Mouse (Mus musculus) CH12.LX (cell line): ENCODE measurements around the gene Rnft2. TPM values are rescaled to one million over a fixed set of nuclear protein-coding genes. Genes with fewer than 3 reads are reported as not detected.

Experiments used
- DNase-seq: peaks from one replicate; pipeline ENCODE4 v3.0.0-alpha.2; 2013; ENCODE audit errors: extremely low read depth
- H3K27ac ChIP-seq: 2 replicates; pipeline ENCODE4 v1.5.1; 2012; ENCODE audit warnings: low read depth, mild to moderate bottlenecking, control low read depth, moderate library complexity; ENCODE audit not compliant: insufficient read depth
- H3K27me3 ChIP-seq: replicated peaks from 2 replicates; pipeline ENCODE3; 2012; ENCODE audit warnings: inconsistent platforms
- H3K36me3 ChIP-seq, 2 experiments: replicated peaks in 1 of 2; 2 replicates each; pipeline versions ENCODE3 to v1.6.1; 2012; ENCODE audit warnings: inconsistent platforms in 1 of 2, low read length in 1 of 2, mild to moderate bottlenecking in 1 of 2, mixed read lengths in 1 of 2, moderate library complexity in 1 of 2; ENCODE audit not compliant: control insufficient read depth in 1 of 2, insufficient read depth in 1 of 2
- H3K4me1 ChIP-seq, 2 experiments: 2 replicates each; pipeline ENCODE4 v1.6.1; 2012; ENCODE audit warnings: inconsistent platforms in 1 of 2, moderate library complexity in 1 of 2; ENCODE audit not compliant: insufficient read depth in 2 of 2, control insufficient read depth in 1 of 2
- H3K4me2 ChIP-seq: 2 replicates; pipeline ENCODE4 v1.6.1; 2012; ENCODE audit warnings: low read depth, mild to moderate bottlenecking, control low read depth; ENCODE audit not compliant: poor library complexity, insufficient read depth, severe bottlenecking
- H3K4me3 ChIP-seq, 3 experiments: fragments of 150-350 bp in 1 of 3; sonication (generic) in 1 of 3; replicated peaks in 1 of 3; 2 replicates each; pipeline versions ENCODE3 to v1.5.1; 2011 to 2012; ENCODE audit warnings: low read depth in 2 of 3, low read length in 2 of 3, mild to moderate bottlenecking in 2 of 3, moderate library complexity in 2 of 3, control low read depth in 1 of 3, improper control_type of control experiment in 1 of 3, inconsistent platforms in 1 of 3, mixed read lengths in 1 of 3; ENCODE audit not compliant: poor library complexity in 1 of 3
- H3K79me2 ChIP-seq: replicated peaks from 2 replicates; pipeline ENCODE4 v1.6.1; 2012; ENCODE audit warnings: mild to moderate bottlenecking, moderate library complexity; ENCODE audit not compliant: control insufficient read depth, poor library complexity, insufficient read depth, severe bottlenecking; ENCODE audit errors: extremely low read depth
- H3K9ac ChIP-seq: 2 replicates; pipeline ENCODE4 v1.6.1; 2012; ENCODE audit warnings: low read depth, mild to moderate bottlenecking, control low read depth, moderate library complexity; ENCODE audit not compliant: insufficient read depth
- H3K9me3 ChIP-seq: replicated peaks from 2 replicates; pipeline ENCODE3; 2012; ENCODE audit warnings: low read length, inconsistent platforms, mixed read lengths
- BHLHE40 ChIP-seq: IDR thresholded peaks from 2 replicates; pipeline ENCODE4 v1.6.1; 2011; ENCODE audit warnings: mild to moderate bottlenecking, low read depth, low read length, improper control_type of control experiment
- CTCF ChIP-seq, 2 experiments: IDR thresholded peaks in 1 of 2; conservative IDR thresholded peaks in 1 of 2; 2 replicates each; pipeline ENCODE4 v1.5.1; 2011 to 2012; ENCODE audit warnings: low read depth in 2 of 2, low read length in 2 of 2, improper control_type of control experiment in 1 of 2, inconsistent platforms in 1 of 2, mild to moderate bottlenecking in 1 of 2, moderate library complexity in 1 of 2
- E2F4 ChIP-seq: IDR thresholded peaks from 2 replicates; pipeline ENCODE4 v1.6.1; 2011; ENCODE audit warnings: low read depth, low read length, improper control_type of control experiment; ENCODE audit not compliant: insufficient replicate concordance
- ELF1 ChIP-seq: IDR thresholded peaks from 2 replicates; pipeline ENCODE4 v1.6.1; 2014; ENCODE audit warnings: low read depth, mild to moderate bottlenecking, inconsistent platforms, low read length, improper control_type of control experiment
- ETS1 ChIP-seq: conservative IDR thresholded peaks from 2 replicates; pipeline ENCODE4 v1.6.1; 2012; ENCODE audit warnings: low read depth, mild to moderate bottlenecking, inconsistent platforms, low read length, improper control_type of control experiment, moderate library complexity
- IRF4 ChIP-seq: IDR thresholded peaks from 2 replicates; pipeline ENCODE4 v1.6.1; 2014; ENCODE audit warnings: low read depth, mild to moderate bottlenecking, inconsistent platforms, low read length, improper control_type of control experiment
- KAT2A ChIP-seq: IDR thresholded peaks from 2 replicates; pipeline ENCODE4 v1.6.1; 2012; ENCODE audit warnings: low read length, improper control_type of control experiment, inconsistent platforms; ENCODE audit not compliant: insufficient replicate concordance
- MAFK ChIP-seq: IDR thresholded peaks from 2 replicates; pipeline ENCODE4 v1.6.1; 2011; ENCODE audit warnings: low read length, improper control_type of control experiment; ENCODE audit not compliant: insufficient replicate concordance
- MAX ChIP-seq: IDR thresholded peaks from 2 replicates; pipeline ENCODE4 v1.6.1; 2011; ENCODE audit warnings: low read length, improper control_type of control experiment
- MAZ ChIP-seq: IDR thresholded peaks from 2 replicates; pipeline ENCODE4 v1.6.1; 2012; ENCODE audit warnings: low read depth, mild to moderate bottlenecking, inconsistent platforms, low read length, improper control_type of control experiment, moderate library complexity
- MEF2A ChIP-seq: IDR thresholded peaks from 2 replicates; pipeline ENCODE4 v1.6.1; 2014; ENCODE audit warnings: low read depth, mild to moderate bottlenecking, inconsistent platforms, low read length, improper control_type of control experiment, borderline replicate concordance
- MYC ChIP-seq: IDR thresholded peaks from 2 replicates; pipeline ENCODE4 v1.6.1; 2011; ENCODE audit warnings: low read depth, mild to moderate bottlenecking, improper control_type of control experiment, low read length
- NELFE ChIP-seq: IDR thresholded peaks from 2 replicates; pipeline ENCODE4 v1.6.1; 2011; ENCODE audit warnings: low read depth, low read length, improper control_type of control experiment
- NRF1 ChIP-seq: IDR thresholded peaks from 2 replicates; pipeline ENCODE4 v1.6.1; 2014; ENCODE audit warnings: low read depth, mild to moderate bottlenecking, inconsistent platforms, low read length, improper control_type of control experiment, moderate library complexity
- RAD21 ChIP-seq: IDR thresholded peaks from 2 replicates; pipeline ENCODE4 v1.6.1; 2011; ENCODE audit warnings: low read depth, mild to moderate bottlenecking, low read length, improper control_type of control experiment, moderate library complexity
- RCOR1 ChIP-seq: conservative IDR thresholded peaks from 2 replicates; pipeline ENCODE4 v1.6.1; 2012; ENCODE audit warnings: low read depth, mild to moderate bottlenecking, inconsistent platforms, low read length, improper control_type of control experiment
- SMC3 ChIP-seq: IDR thresholded peaks from 2 replicates; pipeline ENCODE4 v1.6.1; 2011; ENCODE audit warnings: low read depth, low read length, improper control_type of control experiment
- TBP ChIP-seq: conservative IDR thresholded peaks from 2 replicates; pipeline ENCODE4 v1.6.1; 2011; ENCODE audit warnings: low read depth, low read length, improper control_type of control experiment
- UBTF ChIP-seq: IDR thresholded peaks from 2 replicates; pipeline ENCODE4 v1.6.1; 2012; ENCODE audit warnings: low read depth, mild to moderate bottlenecking, inconsistent platforms, low read length, improper control_type of control experiment, moderate library complexity
- USF2 ChIP-seq: conservative IDR thresholded peaks from 2 replicates; pipeline ENCODE4 v1.6.1; 2011; ENCODE audit warnings: low read depth, low read length, improper control_type of control experiment
- ZC3H11A ChIP-seq: IDR thresholded peaks from 2 replicates; pipeline ENCODE4 v1.6.1; 2012; ENCODE audit warnings: low read depth, mild to moderate bottlenecking, inconsistent platforms, low read length, improper control_type of control experiment
- ZKSCAN1 ChIP-seq: IDR thresholded peaks from 2 replicates; pipeline ENCODE4 v1.6.1; 2012; ENCODE audit warnings: low read depth, inconsistent platforms, low read length, improper control_type of control experiment, borderline replicate concordance
- ZMIZ1 ChIP-seq: IDR thresholded peaks from 2 replicates; pipeline ENCODE4 v1.6.1; 2012; ENCODE audit warnings: low read depth, mild to moderate bottlenecking, inconsistent platforms, low read length, improper control_type of control experiment
- ZNF384 ChIP-seq: IDR thresholded peaks from 2 replicates; pipeline ENCODE4 v1.6.1; 2012; ENCODE audit warnings: low read depth, low read length, improper control_type of control experiment, inconsistent platforms
- dilution Hi-C: fragments of 300-500 bp; cut with MboI; formaldehyde crosslinking; loops from 2 replicates; pipeline ENCODE4 v1.14.3; 2020; ENCODE audit warnings: low sequenced_read_pairs; ENCODE audit not compliant: extremely low pct_unique_long_range_greater_than_20kb, extremely low pct_ligation_motif_present
- in situ Hi-C: fragments of 300-500 bp; cut with MboI; formaldehyde crosslinking; loops from 3 replicates; pipeline ENCODE4 v1.14.3; 2019; ENCODE audit warnings: low sequenced_read_pairs, low pct_ligation_motif_present, low pct_unique_long_range_greater_than_20kb, mixed read lengths
- polyA plus RNA-seq: library from polyadenylated mRNA; unstranded; fragments of >175 nt; gene quantifications from 2 replicates; pipeline ENCODE4 v1.2.1, GENCODE M21; 2012; ENCODE audit warnings: low read depth; ENCODE audit not compliant: insufficient read length
- total RNA-seq, 2 experiments: library from RNA; depleted of rRNA; stranded (reverse); fragments of 300-350 nt in 1 of 2; fragments of >200 nt in 1 of 2; gene quantifications; 2 replicates each; pipeline ENCODE4 v1.2.3; 2012 to 2014

Gene Rnft2
- total and polyA plus RNA-seq, 3 experiments, result 1.6 to 5.1 (median 3.4) TPM

DNA sequence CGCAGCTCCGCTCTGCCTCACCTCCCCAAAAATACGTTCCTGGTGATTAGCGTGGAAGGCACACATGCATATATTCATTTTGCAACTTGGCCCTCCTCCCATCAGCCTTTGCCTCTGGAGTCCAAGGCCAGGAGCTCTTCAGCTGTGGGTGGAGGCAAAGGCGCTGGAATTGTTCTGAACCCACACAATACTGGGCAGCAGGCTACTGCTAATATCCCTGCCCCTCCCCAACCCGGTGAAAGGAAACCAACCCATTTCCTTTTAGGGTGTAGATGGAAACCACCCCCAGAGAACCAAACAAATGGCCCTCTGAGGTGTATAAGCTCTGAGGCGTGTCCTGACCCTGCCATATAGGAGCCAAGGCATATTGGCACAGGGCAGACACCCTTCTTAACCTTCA lies 28.5 kb upstream of the Rnft2 start:
- H3K4me2 ChIP-seq, result no peak overlapping the region
- H3K27me3 ChIP-seq, result peaks cover 2% of the 10 kb centered on the region
- H3K27ac ChIP-seq, result no peak overlapping the region
- H3K4me3 ChIP-seq, result no peak overlapping the region
- no peak overlapping the region for H3K9ac ChIP-seq
- TF ChIP-seq MEF2A (no peak), E2F4 (no peak), SMC3 (no peak), MYC (no peak), KAT2A (no peak), USF2 (no peak), MAX (no peak), ZKSCAN1 (no peak), NELFE (no peak)
- H3K79me2 ChIP-seq, result no peaks in the 10 kb centered on the region
- no peak for DNase-seq
- in situ Hi-C loops, result no loop called here
- dilution Hi-C loops, result no loop called here
- H3K36me3 ChIP-seq, result no peaks in the 10 kb centered on the region
- peaks cover 8 to 23% of the 10 kb centered on the region in 2 experiments; a peak in 3 of 4 replicates for H3K4me1 ChIP-seq
- H3K9me3 ChIP-seq, result no peaks in the 10 kb centered on the region

DNA sequence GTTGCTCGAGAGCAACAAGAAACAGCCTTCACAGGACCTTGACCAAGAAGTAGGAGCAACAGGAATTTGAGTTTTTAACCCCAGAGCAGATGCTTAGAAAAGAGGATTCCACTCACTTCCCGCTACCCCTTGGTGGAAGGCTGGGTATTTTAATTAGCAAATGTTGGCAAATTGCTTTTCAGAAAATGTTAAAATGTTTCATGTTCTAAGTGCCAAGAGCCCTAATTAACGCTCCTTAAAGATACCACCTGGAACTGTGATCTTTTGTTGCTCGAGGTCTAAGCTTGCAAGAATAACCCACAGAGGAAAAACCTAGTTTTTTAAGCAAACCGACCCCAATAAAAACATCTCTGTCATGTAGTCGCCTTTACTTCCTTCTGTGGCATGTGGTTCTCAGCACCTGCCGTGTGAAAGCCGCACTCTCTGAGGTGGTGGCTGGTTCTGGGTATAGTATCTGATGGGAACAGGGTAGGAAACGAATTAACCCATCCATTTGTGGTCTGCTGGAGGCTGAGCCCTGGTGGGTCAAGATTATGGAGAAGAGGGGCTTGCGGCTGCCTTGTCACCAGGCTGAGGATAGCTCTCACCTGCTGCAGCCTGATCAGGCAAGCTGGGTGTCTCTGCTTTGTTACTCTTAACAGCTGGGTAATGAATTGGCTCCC lies 26.7 kb upstream of the Rnft2 start:
- TF ChIP-seq CTCF (conservative IDR thresholded peaks at IDR 0.05 in 1 of 2, IDR thresholded peaks at IDR 0.05 in 1 of 2; ENCODE audit: low read depth in 2 of 2, low read length in 2 of 2) (no peak), MAFK (no peak), USF2 (no peak)
- peaks cover 8 to 23% of the 10 kb centered on the region in 2 experiments; a peak in 3 of 4 replicates for H3K4me1 ChIP-seq
- dilution Hi-C loops (no loop called here), in situ Hi-C loops (no loop called here)
- H3K27ac ChIP-seq, result no peak overlapping the region
- no peak overlapping the region for H3K4me3 ChIP-seq
- H3K9ac ChIP-seq, result no peak overlapping the region
- H3K36me3 ChIP-seq, result no peaks in the 10 kb centered on the region
- no peaks in the 10 kb centered on the region for H3K79me2 ChIP-seq
- no peak for DNase-seq
- peaks cover 2% of the 10 kb centered on the region for H3K27me3 ChIP-seq
- no peak overlapping the region for H3K4me2 ChIP-seq
- no peaks in the 10 kb centered on the region for H3K9me3 ChIP-seq

DNA sequence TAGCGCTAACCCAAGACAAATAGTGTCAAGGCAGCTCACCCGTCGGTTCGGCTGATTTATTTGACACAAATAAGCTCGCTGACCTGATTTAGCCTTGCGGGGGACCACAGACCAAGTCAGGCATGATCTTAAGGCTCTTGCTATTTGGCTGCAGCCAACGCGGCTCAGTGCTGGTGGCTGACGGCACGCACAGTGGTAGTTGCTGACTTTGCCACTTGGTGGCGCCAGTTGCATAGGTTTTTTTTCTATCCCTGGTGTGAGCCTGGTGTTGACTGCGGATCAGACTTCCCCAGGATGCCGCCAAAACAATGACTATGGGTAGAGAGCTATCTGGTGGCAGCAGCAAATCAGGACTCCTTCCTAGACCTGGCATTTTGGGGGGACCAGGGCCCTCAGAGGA lies 24.1 kb upstream of the Rnft2 start:
- TF ChIP-seq BHLHE40 (no peak), CTCF (conservative IDR thresholded peaks at IDR 0.05 in 1 of 2, IDR thresholded peaks at IDR 0.05 in 1 of 2; ENCODE audit: low read depth in 2 of 2, low read length in 2 of 2) (peak; percentile 61 to 92), MAFK (no peak), NRF1 (no peak), ZNF384 (no peak), MAZ (no peak), ETS1 (no peak), ELF1 (no peak), ZC3H11A (peak; percentile 90), RCOR1 (no peak), ZMIZ1 (no peak), RAD21 (peak; percentile 97), UBTF (no peak), SMC3 (peak; percentile 93), TBP (no peak), IRF4 (no peak), USF2 (no peak)
- peak; percentile 80 for DNase-seq
- H3K79me2 ChIP-seq, result no peaks in the 10 kb centered on the region
- dilution Hi-C loops (no loop called here), in situ Hi-C loops (loop anchor here (10.0 kb wide), 1 partner anchor 466 kb away; no protein-coding TSS in a partner anchor)
- H3K27ac ChIP-seq, result no peak overlapping the region
- H3K4me1 ChIP-seq, result peaks cover 12 to 28% of the 10 kb centered on the region in 2 experiments
- no peaks in the 10 kb centered on the region for H3K9me3 ChIP-seq
- no peak overlapping the region for H3K4me3 ChIP-seq
- H3K4me2 ChIP-seq, result no peak overlapping the region
- H3K9ac ChIP-seq, result no peak overlapping the region
- H3K36me3 ChIP-seq, result peaks cover 0 to 11% of the 10 kb centered on the region in 2 experiments
- H3K27me3 ChIP-seq, result peaks cover 2% of the 10 kb centered on the region
